Mouse (Mus musculus): Measurements from ENCODE around the gene Osbpl9. TPM values are rescaled to one million over a fixed set of nuclear protein-coding genes. Genes with fewer than 3 reads are reported as not detected.

Osbpl9 gene
- total and polyA plus RNA-seq, 3 experiments, result 55.5 to 73.5 (median 59.2) TPM

DNA sequence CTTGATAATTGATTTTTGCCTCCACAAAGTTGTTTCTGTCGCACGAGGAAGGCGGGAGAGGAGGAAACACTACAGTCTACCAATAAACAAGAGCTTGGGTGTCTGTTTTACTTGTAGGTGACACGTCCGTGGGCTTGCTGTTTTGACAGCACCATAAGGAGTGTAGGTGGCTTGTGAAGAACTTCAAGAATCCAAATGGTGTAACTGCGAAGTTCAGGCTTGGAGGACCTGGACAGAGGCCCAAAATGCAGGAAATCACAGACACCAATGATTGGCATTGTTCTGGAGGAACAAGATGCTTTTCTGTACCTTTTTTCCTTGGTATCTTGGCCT is 83.8 kb downstream of the Osbpl9 start:
- H3K36me3 ChIP-seq (replicated peaks in 1 of 2; ENCODE audit: control insufficient read depth in 1 of 2, insufficient read depth in 1 of 2, low read length in 1 of 2), result no peaks in the 10 kb centered on the region
- no peak for DNase-seq (ENCODE audit: extremely low read depth)
- H3K9ac ChIP-seq (ENCODE audit: insufficient read depth, low read depth), result peak overlapping the region; percentile 65
- no peaks in the 10 kb centered on the region for H3K27me3 ChIP-seq (replicated peaks)
- H3K79me2 ChIP-seq (replicated peaks; ENCODE audit: control insufficient read depth, extremely low read depth, insufficient read depth, poor library complexity, severe bottlenecking), result peaks cover 30% of the 10 kb centered on the region
- H3K9me3 ChIP-seq (replicated peaks; ENCODE audit: low read length), result no peaks in the 10 kb centered on the region
- H3K4me3 ChIP-seq (replicated peaks in 1 of 3; ENCODE audit: low read depth in 2 of 3, low read length in 2 of 3, poor library complexity in 1 of 3), result peak overlapping the region; percentile 57 to 68 (median 63)
- peak overlapping the region; percentile 56 for H3K4me2 ChIP-seq (ENCODE audit: insufficient read depth, low read depth, poor library complexity, severe bottlenecking)
- in situ Hi-C loops (cut with MboI; ENCODE audit: low pct_ligation_motif_present, low pct_unique_long_range_greater_than_20kb, low sequenced_read_pairs) (no loop called here), dilution Hi-C loops (cut with MboI; ENCODE audit: extremely low pct_ligation_motif_present, extremely low pct_unique_long_range_greater_than_20kb, low sequenced_read_pairs) (no loop called here)
- TF ChIP-seq CHD2 (IDR thresholded peaks at IDR 0.05; ENCODE audit: low read length) (no peak; the same call in 1 of the 2 replicates), TCF12 (IDR thresholded peaks at IDR 0.05; ENCODE audit: low read depth, low read length) (no peak), E2F4 (IDR thresholded peaks at IDR 0.05; ENCODE audit: insufficient replicate concordance, low read depth, low read length) (no peak), SIN3A (IDR thresholded peaks at IDR 0.05; ENCODE audit: low read length) (peak; percentile 33; the same call in 1 of the 2 replicates), TBP (conservative IDR thresholded peaks at IDR 0.05; ENCODE audit: low read depth, low read length) (no peak), USF2 (conservative IDR thresholded peaks at IDR 0.05; ENCODE audit: low read depth, low read length) (no peak), RCOR1 (conservative IDR thresholded peaks at IDR 0.05; ENCODE audit: low read depth, low read length) (no peak), POLR2A (IDR thresholded peaks at IDR 0.05; ENCODE audit: low read depth, low read length) (no peak), MAZ (IDR thresholded peaks at IDR 0.05; ENCODE audit: low read depth, low read length) (0 out of 2 replicates have a peak, but pooled peaks have one; percentile 17)
- H3K4me1 ChIP-seq (ENCODE audit: control insufficient read depth in 1 of 2, insufficient read depth in 2 of 2), result peaks cover 11 to 42% of the 10 kb centered on the region in 2 experiments
- H3K27ac ChIP-seq (ENCODE audit: insufficient read depth, low read depth), result peak overlapping the region; percentile 26

GRCm38 (mm10) chr4:109117596-109118326 is 84.3 kb downstream of the Osbpl9 start:
- in situ Hi-C loops (cut with MboI; ENCODE audit: low pct_ligation_motif_present, low pct_unique_long_range_greater_than_20kb, low sequenced_read_pairs) (no loop called here), dilution Hi-C loops (cut with MboI; ENCODE audit: extremely low pct_ligation_motif_present, extremely low pct_unique_long_range_greater_than_20kb, low sequenced_read_pairs) (no loop called here)
- peak; percentile 93 for DNase-seq (ENCODE audit: extremely low read depth)
- Histone ChIP-seq H3K4me3 (replicated peaks in 1 of 3; ENCODE audit: low read depth in 2 of 3, low read length in 2 of 3, poor library complexity in 1 of 3) (peak overlapping the region; percentile 69 to 95 (median 70)), H3K9ac (ENCODE audit: insufficient read depth, low read depth) (peak overlapping the region; percentile 94), H3K9me3 (replicated peaks; ENCODE audit: low read length) (no peaks in the 10 kb centered on the region), H3K27ac (ENCODE audit: insufficient read depth, low read depth) (peak overlapping the region; percentile 63), H3K27me3 (replicated peaks) (no peaks in the 10 kb centered on the region), H3K36me3 (replicated peaks in 1 of 2; ENCODE audit: control insufficient read depth in 1 of 2, insufficient read depth in 1 of 2, low read length in 1 of 2) (no peaks in the 10 kb centered on the region), H3K4me2 (ENCODE audit: insufficient read depth, low read depth, poor library complexity, severe bottlenecking) (peak overlapping the region; percentile 64), H3K4me1 (ENCODE audit: control insufficient read depth in 1 of 2, insufficient read depth in 2 of 2) (peaks cover 9 to 41% of the 10 kb centered on the region in 2 experiments), H3K79me2 (replicated peaks; ENCODE audit: control insufficient read depth, extremely low read depth, insufficient read depth, poor library complexity, severe bottlenecking) (peaks cover 34% of the 10 kb centered on the region)
- TF ChIP-seq BHLHE40 (IDR thresholded peaks at IDR 0.05; ENCODE audit: low read depth, low read length), result 0 out of 2 replicates have a peak, but pooled peaks have one; percentile 15
- 0 out of 2 replicates have a peak, but pooled peaks have one; percentile 17 for TF ChIP-seq MEF2A (IDR thresholded peaks at IDR 0.05; ENCODE audit: borderline replicate concordance, low read depth, low read length)
- peak; percentile 62; the same call in 1 of the 2 replicates for TF ChIP-seq POLR2AphosphoS2 (IDR thresholded peaks at IDR 0.05; ENCODE audit: low read depth, low read length)
- TF ChIP-seq CHD2 (IDR thresholded peaks at IDR 0.05; ENCODE audit: low read length), result peak; percentile 88
- peak; percentile 87; the same call in 1 of the 2 replicates for TF ChIP-seq MAX (IDR thresholded peaks at IDR 0.05; ENCODE audit: low read length)
- TF ChIP-seq ETS1 (conservative IDR thresholded peaks at IDR 0.05; ENCODE audit: low read depth, low read length), result no peak
- TF ChIP-seq GABPA (IDR thresholded peaks at IDR 0.05; ENCODE audit: insufficient replicate concordance, low read depth, low read length), result no peak
- TF ChIP-seq NRF1 (IDR thresholded peaks at IDR 0.05; ENCODE audit: low read depth, low read length), result peak; percentile 40; the same call in 1 of the 2 replicates
- TF ChIP-seq UBTF (IDR thresholded peaks at IDR 0.05; ENCODE audit: low read depth, low read length), result 0 out of 2 replicates have a peak, but pooled peaks have one; percentile 53
- peak; percentile 63 for TF ChIP-seq HCFC1 (IDR thresholded peaks at IDR 0.05; ENCODE audit: low read depth, low read length)
- TF ChIP-seq ZNF384 (IDR thresholded peaks at IDR 0.05; ENCODE audit: low read depth, low read length), result no peak
- TF ChIP-seq E2F4 (IDR thresholded peaks at IDR 0.05; ENCODE audit: insufficient replicate concordance, low read depth, low read length), result no peak
- 0 out of 2 replicates have a peak, but pooled peaks have one; percentile 48 for TF ChIP-seq SIN3A (IDR thresholded peaks at IDR 0.05; ENCODE audit: low read length)
- TF ChIP-seq IRF4 (IDR thresholded peaks at IDR 0.05; ENCODE audit: low read depth, low read length), result no peak
- peak; percentile 75 for TF ChIP-seq ZMIZ1 (IDR thresholded peaks at IDR 0.05; ENCODE audit: low read depth, low read length)
- TF ChIP-seq RAD21 (IDR thresholded peaks at IDR 0.05; ENCODE audit: low read depth, low read length), result no peak
- peak; percentile 84 for TF ChIP-seq NELFE (IDR thresholded peaks at IDR 0.05; ENCODE audit: low read depth, low read length)
- TF ChIP-seq MAZ (IDR thresholded peaks at IDR 0.05; ENCODE audit: low read depth, low read length), result peak; percentile 77
- TF ChIP-seq USF1 (IDR thresholded peaks at IDR 0.05; ENCODE audit: low read depth, low read length), result peak; percentile 39
- no peak for TF ChIP-seq MAFK (IDR thresholded peaks at IDR 0.05; ENCODE audit: insufficient replicate concordance, low read length)
- 0 out of 2 replicates have a peak, but pooled peaks have one; percentile 59 for TF ChIP-seq TBP (conservative IDR thresholded peaks at IDR 0.05; ENCODE audit: low read depth, low read length)
- TF ChIP-seq ZKSCAN1 (IDR thresholded peaks at IDR 0.05; ENCODE audit: borderline replicate concordance, low read depth, low read length), result no peak
- TF ChIP-seq MXI1 (IDR thresholded peaks at IDR 0.05; ENCODE audit: low read depth, low read length), result peak; percentile 69
- no peak for TF ChIP-seq USF2 (conservative IDR thresholded peaks at IDR 0.05; ENCODE audit: low read depth, low read length)
- no peak for TF ChIP-seq SMC3 (IDR thresholded peaks at IDR 0.05; ENCODE audit: low read depth, low read length)
- no peak for TF ChIP-seq PAX5 (IDR thresholded peaks at IDR 0.05; ENCODE audit: low read length)

Measured in CH12.LX (cell line).